13 mouse cellular contexts compared by ENCODE assay signal in the genomic region with DNA sequence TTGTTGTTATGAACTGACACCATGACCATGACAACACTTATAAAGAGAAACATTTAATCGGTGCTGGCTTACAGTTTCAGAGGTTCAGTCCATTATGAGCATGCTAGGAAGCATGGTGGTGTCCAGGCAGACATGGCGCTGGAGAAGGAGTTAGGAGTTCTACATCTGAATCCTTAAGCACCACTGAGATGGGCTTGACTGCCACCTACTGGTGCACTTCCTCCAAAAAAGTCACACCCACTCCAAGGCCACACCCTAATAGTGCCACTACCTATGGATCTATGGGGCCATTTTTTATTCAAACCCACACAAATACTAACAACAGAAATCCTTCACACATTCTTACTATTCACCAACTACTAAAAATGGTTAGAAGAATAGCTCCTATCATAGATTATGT. TPM values are rescaled to one million over a fixed set of nuclear protein-coding genes. Genes with fewer than 3 reads are reported as not detected.
DNase-seq lines count a peak whose midpoint lies in the region; ATAC-seq and TF ChIP-seq lines count a peak whose summit lies in the region.
"Had no signal": no experiment of that assay in that cellular context is flagged by ENCODE, and none has a peak within 500 bp of the region (broad histone marks: within the 10 kb centered on the region; RNA-seq: fewer than 3 reads in every experiment).

No protein-coding gene starts in this region.

- no peak for TF ChIP-seq EP300 in stomach, postnatal 0 days (optimal IDR thresholded peaks at IDR 0.05)

- no peaks in the 10 kb centered on the region for H3K9me3 ChIP-seq in liver, embryonic 11.5 days (ENCODE audit: control insufficient read depth, low read length)
- no peaks in the 10 kb centered on the region for H3K9me3 ChIP-seq in E14TG2a.4 (ENCODE audit: low read length)
- H3K9me3 ChIP-seq in stomach, postnatal 0 days (ENCODE audit: control insufficient read depth, low read length), result no peaks in the 10 kb centered on the region
- no peaks in the 10 kb centered on the region for H3K9me3 ChIP-seq in heart, embryonic 10.5 days
- H3K9me3 ChIP-seq in neural tube, embryonic 15.5 days (replicated peaks), result no peaks in the 10 kb centered on the region
- H3K9me3 ChIP-seq: forebrain, embryonic 12.5 days; megakaryocyte, embryonic 14.5 days had no signal

- no peak overlapping the region for H3K4me3 ChIP-seq in liver, embryonic 11.5 days (ENCODE audit: low read depth, low read length)
- H3K4me3 ChIP-seq in E14TG2a.4 (replicated peaks; ENCODE audit: low read length), result no peak overlapping the region
- H3K4me3 ChIP-seq in stomach, postnatal 0 days (ENCODE audit: low read depth, low read length), result no peak overlapping the region
- H3K4me3 ChIP-seq in heart, embryonic 10.5 days, result no peak overlapping the region
- H3K4me3 ChIP-seq in neural tube, embryonic 15.5 days (replicated peaks), result no peak overlapping the region
- H3K4me3 ChIP-seq: forebrain, embryonic 12.5 days; megakaryocyte, embryonic 14.5 days had no signal

- 71% methylated on average over 2 of the region's 2 CpGs for WGBS in liver, embryonic 11.5 days
- WGBS in stomach, postnatal 0 days, result 86% methylated on average over 2 of the region's 2 CpGs
- WGBS in heart, embryonic 10.5 days, result 80% methylated on average over 2 of the region's 2 CpGs
- 93% methylated on average over 2 of the region's 2 CpGs for WGBS in neural tube, embryonic 15.5 days

- no peak overlapping the region for H3K4me2 ChIP-seq in liver, embryonic 11.5 days
- no peak overlapping the region for H3K4me2 ChIP-seq in stomach, postnatal 0 days (replicated peaks; ENCODE audit: low read depth)
- no peak overlapping the region for H3K4me2 ChIP-seq in neural tube, embryonic 15.5 days
- H3K4me2 ChIP-seq: forebrain, embryonic 12.5 days had no signal

- H3K36me3 ChIP-seq in liver, embryonic 11.5 days (ENCODE audit: control insufficient read depth, insufficient read depth, low read length), result no peaks in the 10 kb centered on the region
- H3K36me3 ChIP-seq in E14TG2a.4 (ENCODE audit: insufficient read depth, low read length), result no peaks in the 10 kb centered on the region
- no peaks in the 10 kb centered on the region for H3K36me3 ChIP-seq in stomach, postnatal 0 days (ENCODE audit: control insufficient read depth, insufficient read depth, low read length)
- no peaks in the 10 kb centered on the region for H3K36me3 ChIP-seq in heart, embryonic 10.5 days
- H3K36me3 ChIP-seq in neural tube, embryonic 15.5 days, result no peaks in the 10 kb centered on the region
- H3K36me3 ChIP-seq: forebrain, embryonic 12.5 days had no signal

- no peaks in the 10 kb centered on the region for H3K27me3 ChIP-seq in liver, embryonic 11.5 days (replicated peaks; ENCODE audit: control insufficient read depth, insufficient read depth, low read length)
- H3K27me3 ChIP-seq in E14TG2a.4 (ENCODE audit: insufficient read depth, low read length), result no peaks in the 10 kb centered on the region
- no peaks in the 10 kb centered on the region for H3K27me3 ChIP-seq in stomach, postnatal 0 days (ENCODE audit: control insufficient read depth, insufficient read depth, low read length)
- no peaks in the 10 kb centered on the region for H3K27me3 ChIP-seq in heart, embryonic 10.5 days (ENCODE audit: insufficient read depth, poor library complexity, severe bottlenecking)
- no peaks in the 10 kb centered on the region for H3K27me3 ChIP-seq in neural tube, embryonic 15.5 days (replicated peaks)
- H3K27me3 ChIP-seq: forebrain, embryonic 12.5 days; megakaryocyte, embryonic 14.5 days had no signal

- no peaks in the 10 kb centered on the region for H3K4me1 ChIP-seq in liver, embryonic 11.5 days (replicated peaks; ENCODE audit: control insufficient read depth, insufficient read depth, low read length)
- H3K4me1 ChIP-seq in E14TG2a.4 (replicated peaks; ENCODE audit: low read depth, low read length), result peaks cover 19% of the 10 kb centered on the region
- H3K4me1 ChIP-seq in stomach, postnatal 0 days (replicated peaks; ENCODE audit: control insufficient read depth, insufficient read depth), result no peaks in the 10 kb centered on the region
- no peaks in the 10 kb centered on the region for H3K4me1 ChIP-seq in heart, embryonic 10.5 days
- no peaks in the 10 kb centered on the region for H3K4me1 ChIP-seq in neural tube, embryonic 15.5 days
- H3K4me1 ChIP-seq: forebrain, embryonic 12.5 days had no signal

- no peak overlapping the region for H3K27ac ChIP-seq in liver, embryonic 11.5 days (ENCODE audit: low read depth, low read length)
- H3K27ac ChIP-seq in stomach, postnatal 0 days (replicated peaks), result no peak overlapping the region
- H3K27ac ChIP-seq in heart, embryonic 10.5 days, result no peak overlapping the region
- no peak overlapping the region for H3K27ac ChIP-seq in neural tube, embryonic 15.5 days (replicated peaks)
- H3K27ac ChIP-seq: forebrain, embryonic 12.5 days had no signal

- peak; percentile 19 for DNase-seq in liver
- DNase-seq in liver, embryonic 11.5 days (ENCODE audit: low spot score), result no peak
- DNase-seq in brain, adult 2 months (ENCODE audit: low read depth, low spot score), result peak; percentile 12
- DNase-seq in stomach, postnatal 0 days (ENCODE audit: low spot score), result no peak
- no peak for DNase-seq in frontal cortex, adult 2 months (ENCODE audit: extremely low spot score in 1 of 2, low spot score in 1 of 2)
- DNase-seq in heart, embryonic 10.5 days (ENCODE audit: low spot score), result no peak
- DNase-seq: kidney, adult 18-20 months; right cerebral cortex, postnatal 25 days had no signal

- no peak for ATAC-seq in liver, embryonic 11.5 days (replicated peaks; ENCODE audit: low FRiP score)
- ATAC-seq in stomach, postnatal 0 days (ENCODE audit: low FRiP score, low TSS enrichment), result no peak
- ATAC-seq in neural tube, embryonic 15.5 days (ENCODE audit: low FRiP score), result no peak

- peak; percentile 24 for TF ChIP-seq CTCF in E14TG2a.4 (conservative IDR thresholded peaks at IDR 0.05; ENCODE audit: low read length)
- TF ChIP-seq CTCF in stomach, postnatal 0 days (IDR thresholded peaks at IDR 0.05; ENCODE audit: low read depth), result peak; percentile 13; the same call in 1 of the 2 replicates

- no peak overlapping the region for H3K9ac ChIP-seq in liver, embryonic 11.5 days (ENCODE audit: low read depth, low read length)
- H3K9ac ChIP-seq in stomach, postnatal 0 days (ENCODE audit: low read length), result no peak overlapping the region
- no peak overlapping the region for H3K9ac ChIP-seq in neural tube, embryonic 15.5 days (replicated peaks)
- H3K9ac ChIP-seq: forebrain, embryonic 12.5 days had no signal

RNA-seq across cellular contexts. Expression of a gene that starts 35.5 kb away (rescaled TPM):
- 0.12 and 0.59 TPM in 2 replicates for polyA plus RNA-seq in liver, embryonic 11.5 days (2014; fragmentation: Nextera tagmentation; extraction: Ambion mirVana)
- 0.06 and 0.07 TPM in 2 replicates for polyA plus RNA-seq in stomach, postnatal 0 days (2015; fragmentation: Nextera tagmentation; extraction: Ambion mirVana)
- polyA plus RNA-seq in frontal cortex, adult 2 months (2012; rRNA removed), result 0.69 and 0.80 TPM in 2 replicates
- polyA plus RNA-seq in heart, embryonic 10.5 days (2016; fragmentation: Nextera tagmentation; extraction: Ambion mirVana), result not detected in 2 replicates
- polyA plus RNA-seq in neural tube, embryonic 15.5 days (2015; fragmentation: Nextera tagmentation; extraction: Ambion mirVana), result 0.08 and 0.63 TPM in 2 replicates
- polyA plus RNA-seq: heart, embryonic 14.5 days had no signal

Comparison
In these comparisons a context has a peak if more than half of its experiments do, and no peak if none do; other contexts are left out.
1. DNase-seq: peak in liver (single experiment) and brain, adult 2 months (single experiment); none in liver, embryonic 11.5 days (single experiment), stomach, postnatal 0 days (single experiment), frontal cortex, adult 2 months (0 of 2) and heart, embryonic 10.5 days (single experiment).